Mouse (Mus musculus) T-cell, adult 2 months (primary cell): ENCODE results near the gene Rpl38.

Experiments used
- DNase-seq: peaks from one replicate; pipeline ENCODE4 v3.0.0; 2022; ENCODE audit warnings: low spot score

Rpl38 gene

GRCm38 (mm10) chr11:114668301-114668710, at the start of gene Rpl38:
TSS of gene Rpl38 (plus strand) at chr11:114668524.
- peak; percentile 93 for DNase-seq

- DNase-seq = no peak
These were observed 49.5 kb upstream of the Rpl38 start for GRCm38 (mm10) chr11:114618697-114619417.

GRCm38 (mm10) chr11:114626071-114626690, 42.1 kb upstream of the Rpl38 start:
- no peak for DNase-seq

GRCm38 (mm10) chr11:114627036-114627435, 41.3 kb upstream of the Rpl38 start:
- DNase-seq = no peak

- DNase-seq = no peak
These were observed 40.3 kb upstream of the Rpl38 start for GRCm38 (mm10) chr11:114628032-114628431.

GRCm38 (mm10) chr11:114630044-114630443, 38.3 kb upstream of the Rpl38 start:
- no peak for DNase-seq

GRCm38 (mm10) chr11:114632266-114632665, 36.1 kb upstream of the Rpl38 start:
- no peak for DNase-seq

GRCm38 (mm10) chr11:114636292-114636691, 32.0 kb upstream of the Rpl38 start:
- DNase-seq = peak; percentile 63

- DNase-seq = no peak
These were observed 31.4 kb upstream of the Rpl38 start for GRCm38 (mm10) chr11:114636727-114637505.

GRCm38 (mm10) chr11:114638647-114639290, 29.6 kb upstream of the Rpl38 start:
- no peak for DNase-seq

GRCm38 (mm10) chr11:114639681-114640103, 28.6 kb upstream of the Rpl38 start:
- DNase-seq = no peak

- no peak for DNase-seq
These were observed 27.7 kb upstream of the Rpl38 start for GRCm38 (mm10) chr11:114640658-114641057.

GRCm38 (mm10) chr11:114641136-114641535, 27.2 kb upstream of the Rpl38 start:
- DNase-seq = no peak

GRCm38 (mm10) chr11:114642184-114642583, 26.1 kb upstream of the Rpl38 start:
- DNase-seq = no peak

GRCm38 (mm10) chr11:114642926-114643325, 25.4 kb upstream of the Rpl38 start:
- no peak for DNase-seq

GRCm38 (mm10) chr11:114644122-114644521, 24.2 kb upstream of the Rpl38 start:
- no peak for DNase-seq

GRCm38 (mm10) chr11:114649510-114649909, 18.8 kb upstream of the Rpl38 start:
- no peak for DNase-seq

- DNase-seq = no peak
These were observed 15.8 kb upstream of the Rpl38 start for GRCm38 (mm10) chr11:114652531-114652930.

GRCm38 (mm10) chr11:114653664-114654063, 14.7 kb upstream of the Rpl38 start:
- DNase-seq = no peak

- DNase-seq = no peak
These were observed 13.8 kb upstream of the Rpl38 start for GRCm38 (mm10) chr11:114654552-114654951.

- no peak for DNase-seq
These were observed 12.8 kb upstream of the Rpl38 start for GRCm38 (mm10) chr11:114655350-114656008.
